Mouse (Mus musculus) monocyte, adult 2 months (primary cell): Measurements from ENCODE around the gene Hmces.
"Not testable (repeated sequence)": the region's sequence is repeated elsewhere in the genome, so short reads cannot be mapped to it uniquely, and the experiment has no call there.

ENCODE experiments used
- DNase-seq, 2 experiments: peaks; one replicate each; pipeline ENCODE4 v3.0.0; 2022; ENCODE audit warnings: low spot score in 2 of 2, low read depth in 1 of 2

Hmces gene

DNA sequence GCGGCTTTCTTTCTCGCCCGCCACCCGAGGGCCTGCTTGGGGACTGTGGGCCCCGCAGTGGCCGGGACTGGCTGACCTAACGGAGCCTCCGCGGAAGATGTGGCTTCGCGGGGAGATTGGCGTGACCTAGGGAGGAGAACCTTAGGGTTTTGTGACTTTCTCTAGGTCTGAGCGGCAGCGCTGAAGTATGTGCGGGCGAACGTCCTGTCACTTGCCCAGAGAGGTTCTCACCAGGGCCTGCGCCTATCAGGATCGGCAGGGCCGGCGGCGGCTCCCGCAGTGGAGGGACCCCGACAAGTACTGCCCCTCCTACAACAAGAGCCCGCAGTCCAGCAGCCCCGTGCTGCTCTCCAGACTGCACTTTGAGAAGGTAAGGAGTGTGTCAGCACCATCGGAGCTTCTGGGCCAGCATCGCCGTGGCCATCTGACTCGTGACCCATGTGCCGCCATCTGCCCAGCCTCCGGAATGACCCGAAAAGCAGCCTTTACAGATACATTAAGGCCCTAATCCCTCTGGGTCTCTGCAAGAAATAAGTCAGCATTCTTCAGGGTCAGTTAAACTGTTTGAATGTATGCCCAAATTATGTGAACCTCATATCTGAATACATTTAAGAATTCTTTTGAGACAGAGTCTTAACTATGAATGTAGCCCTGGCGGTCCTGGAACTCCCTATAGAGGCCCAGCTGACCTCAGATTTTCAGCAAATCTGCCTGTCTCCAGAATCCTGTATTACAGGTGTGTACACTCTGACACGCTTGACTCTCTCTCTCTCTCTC lies 779 bp downstream of the Hmces start:
- DNase-seq: peak in 1 of 2 experiments; percentile 10

DNA sequence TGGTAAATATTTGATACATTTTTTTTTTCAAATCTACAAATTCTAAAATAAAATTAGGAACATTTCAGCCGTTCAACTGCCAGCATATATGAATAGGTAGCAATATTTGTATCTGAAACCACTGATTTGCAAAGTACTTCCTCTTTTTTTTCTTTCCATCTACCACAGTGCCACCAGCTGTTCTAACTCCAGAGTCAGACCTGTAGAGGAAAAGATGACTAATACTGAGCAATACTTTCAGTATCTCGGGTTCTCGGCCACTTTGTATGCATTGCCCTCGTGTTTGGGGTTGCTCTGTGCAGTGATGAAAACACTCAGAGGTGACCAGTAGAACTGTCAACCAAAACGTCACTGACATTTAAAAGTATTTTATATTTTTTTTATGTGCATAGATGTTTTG lies 2.2 kb downstream of the Hmces start:
- peak; percentile 10 to 28 for DNase-seq

GRCm38 (mm10) chr6:87921201-87921600 lies 7.5 kb downstream of the Hmces start:
- no peak for DNase-seq

DNA sequence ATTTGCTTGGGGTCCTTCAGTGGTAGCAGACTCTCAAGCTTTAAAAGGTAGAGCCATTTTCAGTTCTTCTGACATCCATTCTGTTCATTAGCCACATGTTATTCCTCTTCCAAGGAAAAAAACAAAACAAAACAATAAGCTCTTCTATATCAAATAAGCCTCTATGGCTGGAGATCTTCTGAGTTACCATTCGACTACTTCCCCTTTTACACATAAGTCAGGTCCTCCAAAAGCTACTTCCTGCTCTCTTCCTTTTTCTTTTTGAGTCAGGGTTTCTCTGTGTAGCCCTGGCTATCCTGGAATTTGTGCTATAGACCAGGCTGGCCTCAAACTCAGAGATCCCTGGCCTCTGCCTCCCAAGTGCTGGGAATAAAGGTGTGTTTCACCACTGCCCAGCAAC lies 9.9 kb downstream of the Hmces start:
- no peak for DNase-seq

GRCm38 (mm10) chr6:87935037-87935436 lies 21.3 kb downstream of the Hmces start:
- DNase-seq: no peak

- no peak for DNase-seq
Measured at GRCm38 (mm10) chr6:87937178-87937788, 23.5 kb downstream of the Hmces start.

DNA sequence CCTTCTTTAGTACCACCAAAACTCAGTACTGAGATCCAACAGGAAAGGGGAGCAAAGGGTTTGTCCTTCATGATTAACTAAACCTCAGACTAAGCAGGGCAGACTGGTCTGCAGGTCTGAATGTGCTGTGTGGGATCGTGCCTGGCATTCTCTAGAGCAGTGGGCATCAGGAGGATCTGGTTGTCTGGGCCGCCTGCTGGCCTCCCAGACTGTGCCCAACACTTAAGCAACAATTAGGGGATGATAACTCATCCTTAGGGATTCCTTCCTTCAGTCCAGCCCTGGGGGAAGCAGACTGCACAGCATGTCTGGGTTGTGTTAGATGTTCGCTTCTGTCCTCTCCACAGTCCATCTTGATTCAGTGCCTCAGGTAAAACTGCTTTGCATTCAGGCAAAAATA lies 25.2 kb downstream of the Hmces start:
- no peak for DNase-seq

DNA sequence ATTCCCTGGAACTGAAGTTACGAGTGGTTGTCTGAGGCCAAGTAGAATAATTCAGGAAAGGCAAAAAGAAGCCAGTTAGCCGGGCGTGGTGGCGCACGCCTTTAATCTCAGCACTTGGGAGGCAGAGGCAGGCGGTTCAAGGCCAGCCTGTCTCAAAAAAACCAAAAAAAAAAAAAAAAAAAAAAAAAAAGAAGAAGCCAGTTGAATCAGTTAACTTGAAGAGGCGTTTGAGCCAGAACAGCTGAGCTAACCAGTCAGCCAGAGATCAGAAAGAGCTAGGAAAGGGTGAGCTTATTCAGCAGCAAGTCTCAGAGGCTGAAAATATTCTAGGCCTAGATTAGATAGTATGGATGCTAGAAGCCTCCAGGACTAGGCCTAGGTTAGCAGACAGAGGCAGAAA lies 28.4 kb downstream of the Hmces start:
- DNase-seq: no peak

DNA sequence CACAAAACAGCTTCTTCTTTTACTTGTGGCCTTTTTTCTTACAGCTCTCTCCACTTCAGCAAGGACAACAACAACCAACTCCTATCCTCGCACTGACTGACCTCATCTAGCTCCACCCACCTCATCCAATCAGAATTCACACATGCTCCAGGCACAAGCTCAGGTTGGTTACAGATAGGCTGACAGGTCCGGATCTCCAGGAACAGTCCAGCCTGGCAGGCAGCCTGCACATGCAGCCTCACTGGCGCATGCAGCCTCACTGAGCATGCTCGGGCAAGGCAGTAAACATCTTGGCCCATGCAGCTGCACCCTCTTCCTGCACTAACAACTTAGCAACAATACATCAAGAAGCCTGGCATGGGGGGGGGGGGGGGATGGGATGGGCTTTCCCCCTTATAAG lies 48.7 kb downstream of the Hmces start:
- DNase-seq: not testable (repeated sequence)

- DNase-seq: no peak
Measured at GRCm38 (mm10) chr6:87970041-87970440, 56.3 kb downstream of the Hmces start.

- DNase-seq: no peak
Measured at GRCm38 (mm10) chr6:87979728-87980127, 66.0 kb downstream of the Hmces start.

GRCm38 (mm10) chr6:87980374-87981029 lies 66.8 kb downstream of the Hmces start:
- no peak for DNase-seq

- DNase-seq: no peak
Measured at GRCm38 (mm10) chr6:87981030-87981485, 67.3 kb downstream of the Hmces start.

DNA sequence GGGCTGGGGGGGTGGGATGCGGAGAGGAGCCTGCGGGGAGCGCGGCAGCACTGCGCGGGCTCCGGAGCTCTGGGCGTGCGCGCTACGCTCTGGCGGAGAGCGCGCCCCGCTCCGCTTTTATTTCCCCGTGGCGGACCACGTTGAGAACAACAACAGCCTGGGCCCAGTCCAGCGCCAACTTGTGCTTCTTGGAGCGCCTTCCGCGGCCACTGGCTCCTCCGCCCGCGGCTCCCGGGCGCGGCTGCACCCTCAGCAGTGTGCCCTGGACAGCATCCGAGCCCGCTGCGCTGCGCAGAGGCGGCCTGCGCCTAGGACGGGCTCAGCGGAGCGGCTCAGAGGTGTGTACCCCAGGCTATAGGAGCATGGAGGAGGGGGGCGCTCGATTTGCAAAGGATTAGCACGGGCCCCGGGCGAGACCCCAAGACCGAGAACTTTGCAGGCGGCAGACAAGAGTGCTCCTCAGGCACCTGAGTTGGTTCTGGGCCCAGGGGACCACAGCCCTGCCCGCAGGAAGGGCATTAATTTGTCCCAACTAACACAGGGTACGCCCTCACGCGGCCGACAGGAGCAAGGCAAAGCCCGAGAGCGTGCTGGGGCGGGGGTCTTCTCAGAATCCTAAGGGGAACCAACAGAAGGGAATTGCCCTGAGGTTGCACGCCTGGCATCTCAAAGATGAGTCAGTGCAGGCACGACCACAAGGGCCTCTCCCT lies 68.0 kb downstream of the Hmces start, which contains the start of gene H1fx:
Gene H1fx, minus strand, starts transcription at position 91 of the 710 bp plus-strand sequence.
- DNase-seq: peak in 1 of 2 experiments; percentile 25

DNA sequence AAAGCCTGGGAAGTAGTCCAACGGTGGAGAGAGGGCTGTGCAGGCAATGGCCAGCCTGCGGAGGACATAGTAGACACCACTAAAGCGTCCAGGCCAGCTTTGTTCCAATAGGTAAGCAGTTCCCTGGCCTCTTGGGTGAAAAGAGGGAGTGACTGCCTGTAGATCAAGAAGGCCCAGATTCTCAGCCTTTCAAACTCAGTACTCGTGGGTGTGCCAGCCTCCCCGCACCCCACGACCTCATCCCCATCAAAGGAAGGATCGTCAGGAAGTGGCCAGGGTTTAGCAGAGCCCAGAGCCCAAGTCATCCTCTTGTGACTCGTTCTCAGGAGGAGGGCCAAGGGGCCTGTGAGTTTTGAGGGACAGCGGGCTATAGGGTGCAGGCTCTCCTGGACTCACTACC lies 68.8 kb downstream of the Hmces start:
- no peak for DNase-seq
